Mouse (Mus musculus) natural killer cell, adult 2 months (primary cell): ENCODE measurements at regions not wholly inside any gene's neighbourhood (a gene's known extent, or its start where the extent isn't known, plus 50 kb on each side); places are given as distances from the start of the nearest gene placed in this dataset.
"Not testable (repeated sequence)": the region's sequence is repeated elsewhere in the genome, so short reads cannot be mapped to it uniquely, and the experiment has no call there.

Source experiments
- DNase-seq, 2 experiments: peaks; one replicate each; pipeline ENCODE4 v3.0.0; 2022; ENCODE audit warnings: low spot score in 2 of 2

DNA sequence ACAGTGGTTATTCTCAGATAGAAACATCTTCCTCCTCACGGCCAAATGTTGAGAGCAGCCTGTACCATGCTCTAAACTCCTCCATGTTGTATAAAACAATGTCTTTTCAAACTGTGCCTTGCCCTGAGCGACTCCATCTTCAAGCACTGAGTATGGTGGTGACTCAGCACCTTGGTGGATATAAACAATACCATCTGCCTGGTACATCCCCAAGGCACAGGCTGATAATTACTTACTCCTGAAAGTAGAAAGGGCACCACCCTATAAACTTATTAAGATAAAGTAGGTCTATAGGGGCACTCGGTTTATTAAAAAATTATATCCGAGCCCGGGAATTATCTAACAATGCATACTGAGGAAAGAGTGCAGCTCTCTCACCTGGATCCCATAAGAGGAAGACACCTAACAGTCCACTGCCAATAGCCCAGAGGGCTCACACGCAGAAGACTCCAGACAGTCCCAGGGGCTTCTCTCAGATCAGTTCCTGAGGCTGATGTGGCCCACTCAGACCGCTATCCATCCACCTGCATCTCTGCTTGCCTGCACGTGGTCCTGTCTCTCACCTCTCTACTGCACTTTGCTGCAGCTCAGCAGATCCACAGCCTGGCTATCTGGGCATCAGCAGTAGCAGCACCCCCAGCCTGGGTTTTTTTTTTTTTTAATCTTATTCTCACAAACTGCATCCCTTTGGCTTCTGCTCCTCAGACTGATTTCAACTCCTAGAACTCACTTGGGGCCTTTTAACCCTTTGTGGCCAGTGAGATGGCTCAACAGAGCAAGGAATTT, 109.7 kb upstream of the Dlg1 start:
- no peak for DNase-seq

DNA sequence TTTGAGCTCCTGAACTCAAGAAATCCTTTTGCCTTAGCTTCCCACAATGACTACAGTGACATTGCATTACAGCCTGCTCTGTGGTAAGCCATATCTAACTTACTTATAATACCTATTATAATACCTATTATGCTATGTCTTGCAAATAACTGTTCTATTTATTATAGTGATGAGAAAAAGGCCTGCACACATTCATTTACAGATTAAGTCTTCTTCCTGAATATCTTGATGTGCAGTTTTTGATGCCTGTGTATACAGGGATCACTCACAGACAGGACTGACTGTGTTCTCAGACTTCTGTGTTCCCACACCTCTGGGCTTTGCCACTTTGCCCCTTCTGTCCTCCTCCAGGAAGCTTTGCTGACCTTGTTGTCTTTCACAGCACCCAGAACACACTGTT, 102.8 kb upstream of the Dlg1 start:
- no peak for DNase-seq

DNA sequence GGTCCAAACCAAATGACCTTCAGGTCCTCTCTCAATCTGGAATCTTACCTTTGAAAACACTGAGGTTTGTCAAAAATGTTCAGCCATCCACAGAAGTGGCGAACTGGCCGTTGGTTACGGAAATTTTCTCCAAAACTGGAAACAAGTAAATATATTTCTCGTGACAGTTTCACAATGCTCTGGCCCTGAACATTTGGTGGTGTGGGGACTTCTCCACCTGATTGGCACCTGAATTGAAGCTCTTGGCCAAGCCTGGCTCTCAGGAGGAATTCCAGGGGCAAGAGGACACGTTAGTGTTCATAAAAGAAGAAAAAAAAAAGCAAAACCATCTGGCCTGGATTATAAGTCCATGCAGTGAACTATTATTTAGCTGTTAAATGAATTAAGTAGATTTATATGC, 98.3 kb upstream of the Dlg1 start:
- DNase-seq = no peak

DNA sequence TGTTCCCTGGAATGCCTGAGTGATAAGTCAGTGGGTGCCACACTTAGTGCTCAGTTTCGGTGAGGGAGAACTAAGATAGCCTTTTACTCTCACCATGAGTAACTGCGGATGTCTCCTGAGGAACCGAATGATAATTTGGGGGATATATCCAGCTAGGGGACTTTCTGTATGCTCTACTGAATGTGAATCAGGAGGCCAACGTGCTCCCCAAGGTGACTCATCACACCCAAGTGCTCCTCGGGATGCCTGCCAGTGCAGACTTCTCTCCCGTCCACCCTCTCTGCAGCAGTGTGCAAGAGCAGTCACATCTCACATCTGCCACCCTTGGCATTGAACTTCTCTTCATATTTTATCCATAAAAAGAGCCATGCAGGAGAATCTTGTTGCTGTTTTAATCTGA, 94.9 kb upstream of the Dlg1 start:
- no peak for DNase-seq

DNA sequence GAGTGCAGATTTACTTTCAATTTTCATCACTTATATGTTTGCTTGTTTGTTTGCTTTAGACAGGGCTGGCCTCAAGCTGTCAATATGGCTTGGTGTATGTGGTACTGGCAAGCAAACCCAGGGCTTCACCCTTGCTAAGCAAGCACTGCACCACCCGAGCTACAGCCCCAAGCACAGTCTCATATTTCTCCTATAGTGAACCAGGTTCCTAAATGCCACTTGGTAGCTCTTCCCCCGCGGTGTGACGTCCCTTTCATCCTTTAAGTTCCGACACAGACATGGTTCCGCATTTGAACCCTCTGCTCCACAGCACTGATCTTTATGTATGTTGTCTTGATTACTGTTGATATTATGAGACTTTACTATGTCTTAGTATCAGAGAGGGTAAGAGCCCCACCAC, 93.4 kb upstream of the Dlg1 start:
- no peak for DNase-seq

DNA sequence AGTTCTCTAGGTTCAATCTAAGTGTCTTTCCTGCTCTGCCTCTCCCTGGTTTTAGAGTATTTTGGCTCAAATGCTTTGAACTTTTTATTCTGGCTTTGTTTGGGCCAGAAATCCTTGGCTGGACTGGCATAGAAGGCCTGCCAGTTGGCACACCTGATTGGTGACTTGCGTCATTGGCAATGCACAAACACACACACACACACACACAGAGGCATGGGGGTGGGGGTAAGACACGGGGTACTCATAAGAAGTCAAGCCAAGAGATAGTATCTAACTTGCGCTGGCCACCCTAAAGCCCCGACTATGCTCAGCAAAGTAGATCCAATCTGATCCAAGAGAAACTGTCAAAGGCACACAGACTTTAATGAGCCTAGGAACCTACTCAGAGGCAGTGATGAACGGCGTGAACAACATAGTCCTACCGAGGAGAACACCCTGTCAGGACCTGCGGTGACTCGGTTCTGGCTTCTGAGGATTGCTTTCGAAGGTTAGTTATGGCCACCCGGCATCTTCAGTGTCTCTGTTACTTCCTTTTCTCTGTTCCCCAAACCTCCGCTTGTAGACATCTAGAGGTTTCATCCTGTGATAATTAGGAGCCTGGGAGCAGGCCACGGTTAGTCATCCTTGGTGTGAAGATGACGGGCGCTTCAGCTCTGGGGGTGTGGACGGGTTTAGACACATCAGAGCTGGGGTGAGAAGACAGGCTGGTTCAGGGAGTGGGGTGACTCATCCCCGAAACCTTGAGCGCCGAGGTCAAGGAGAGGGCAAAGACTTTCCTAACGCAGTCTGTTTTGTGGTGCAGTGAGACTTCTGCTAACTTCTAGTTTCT, 92.7 kb upstream of the Dlg1 start:
- peak in 1 of 2 experiments; percentile 13 for DNase-seq

DNA sequence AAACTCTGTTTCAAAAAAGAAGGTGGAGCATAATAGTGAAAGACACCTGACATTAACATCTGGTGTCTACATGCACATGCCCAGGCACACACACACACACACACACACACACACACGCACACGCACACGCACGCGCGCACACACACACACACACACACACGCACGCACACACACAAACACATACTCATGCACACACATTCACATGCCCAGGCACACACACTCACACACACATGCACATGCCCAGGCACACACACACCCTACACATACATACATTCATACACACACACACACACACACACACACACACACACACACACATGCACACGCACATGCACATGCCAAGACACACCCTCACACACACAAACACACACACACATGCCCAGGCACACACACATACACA, 89.4 kb upstream of the Dlg1 start:
- DNase-seq = not testable (repeated sequence)

DNA sequence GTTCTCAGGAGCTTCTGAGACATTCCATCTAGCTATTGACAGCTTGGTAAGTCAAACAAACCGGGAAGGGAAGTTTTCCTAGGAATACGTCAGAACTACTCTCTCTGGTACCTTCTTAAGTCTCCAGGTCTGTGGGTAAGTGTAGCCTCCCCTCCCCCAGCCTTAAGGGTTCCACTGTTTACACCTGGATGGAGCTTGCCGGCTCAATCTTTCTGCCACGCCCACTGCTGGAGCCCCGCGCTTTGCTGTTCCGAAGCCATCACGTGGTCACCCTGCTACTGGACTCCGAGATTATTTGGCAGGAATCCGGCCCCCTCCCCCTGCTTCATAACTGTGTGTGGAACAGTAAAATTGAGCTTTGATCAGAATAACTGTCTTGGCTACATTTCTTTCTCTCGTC, 87.6 kb upstream of the Dlg1 start:
- not testable (repeated sequence) for DNase-seq

DNA sequence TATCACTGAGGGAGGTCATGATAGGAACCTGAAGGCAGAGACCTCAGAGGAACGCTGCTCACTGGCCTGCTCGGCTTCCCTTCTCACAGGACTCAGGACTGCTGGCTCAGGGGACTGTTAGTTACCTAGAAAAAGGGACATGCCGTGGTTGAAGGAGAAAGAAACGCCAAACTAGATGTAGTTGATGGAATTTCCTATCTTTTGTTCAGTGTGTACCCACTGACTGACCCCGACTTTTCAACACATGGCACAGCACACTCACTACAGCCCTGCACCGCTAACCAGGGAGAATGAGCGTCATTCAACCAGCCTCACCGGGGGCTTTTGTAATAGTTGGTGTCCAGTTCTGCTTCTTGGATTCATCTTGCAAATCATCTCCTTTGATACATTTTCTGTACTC, 86.8 kb upstream of the Dlg1 start:
- DNase-seq = no peak

DNA sequence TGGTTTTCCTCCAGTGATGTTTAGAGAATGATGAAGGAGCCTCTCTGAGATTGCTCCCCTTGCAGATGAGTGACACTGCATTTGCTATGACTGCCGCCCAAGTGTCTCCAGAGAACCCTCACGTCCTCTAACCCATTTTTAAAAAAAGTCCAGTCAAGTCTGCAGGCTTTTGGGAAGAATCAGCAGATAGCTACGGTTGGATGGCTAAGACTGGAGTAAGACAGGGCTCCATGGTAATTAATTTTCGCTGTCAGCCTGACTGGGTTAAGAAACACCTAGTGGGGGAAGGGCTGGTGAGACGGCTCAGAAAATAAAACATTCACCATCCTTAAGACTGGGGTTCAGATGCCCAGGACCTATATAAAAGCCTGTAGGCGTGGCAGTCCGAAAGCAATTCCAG, 85.9 kb upstream of the Dlg1 start:
- DNase-seq = no peak

DNA sequence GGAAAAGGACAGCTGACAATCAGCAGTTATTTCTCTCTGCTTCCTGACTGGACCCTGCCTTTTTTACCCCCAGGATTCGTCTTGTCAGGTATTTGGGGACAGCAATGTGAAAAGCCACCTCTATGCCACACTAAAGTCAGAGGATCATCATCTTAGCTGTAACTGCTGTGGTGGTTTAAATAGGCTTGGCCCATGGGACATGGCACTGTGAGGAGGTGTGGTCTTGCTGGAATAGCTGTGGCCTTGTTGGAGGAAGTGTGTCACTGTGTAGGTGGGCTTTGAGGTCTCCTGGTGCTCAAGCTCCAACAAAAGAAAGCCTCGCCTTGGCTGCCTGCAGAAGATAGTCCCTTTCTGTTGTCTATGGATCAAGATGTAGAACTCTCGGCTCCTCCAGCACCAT, 83.9 kb upstream of the Dlg1 start:
- no peak for DNase-seq

DNA sequence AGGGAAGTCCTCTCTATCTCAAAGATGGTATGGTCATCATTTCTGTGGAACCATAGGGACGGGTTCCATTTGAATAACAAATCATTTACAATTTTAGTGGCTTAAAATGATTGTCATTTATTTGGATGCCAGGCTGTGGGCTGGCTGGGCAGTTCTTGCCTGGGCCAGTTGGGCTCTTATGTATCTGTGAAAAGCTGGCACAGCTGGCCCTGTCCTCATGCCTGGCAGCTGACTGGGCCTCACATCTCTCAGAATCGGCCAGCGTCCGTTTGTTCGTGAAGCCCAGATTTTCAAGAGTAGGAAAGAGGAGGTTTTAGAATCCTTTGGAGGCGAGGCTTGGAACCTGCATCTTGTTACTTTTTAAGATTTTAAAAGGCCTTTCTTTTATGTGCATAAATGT, 82.5 kb upstream of the Dlg1 start:
- no peak for DNase-seq

DNA sequence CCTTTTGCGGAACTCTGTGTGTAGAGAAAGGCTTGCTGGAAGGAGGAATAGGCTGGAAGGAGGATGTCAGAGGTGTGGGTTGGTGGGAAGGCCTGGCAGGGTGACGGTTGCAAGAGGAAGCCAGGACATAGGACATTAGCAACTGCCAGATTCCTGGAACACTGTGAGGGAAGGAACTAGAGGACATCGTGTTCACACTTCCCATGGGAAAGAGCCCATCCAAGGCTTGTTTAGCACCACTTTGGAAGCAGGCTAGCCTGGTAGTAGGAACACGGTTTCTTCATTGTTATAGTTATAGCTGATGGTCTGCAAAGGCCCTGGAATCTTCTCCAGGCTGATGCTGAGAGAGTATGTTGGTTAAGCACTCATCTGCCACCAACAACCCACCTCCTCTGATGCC, 80.4 kb upstream of the Dlg1 start:
- no peak for DNase-seq

DNA sequence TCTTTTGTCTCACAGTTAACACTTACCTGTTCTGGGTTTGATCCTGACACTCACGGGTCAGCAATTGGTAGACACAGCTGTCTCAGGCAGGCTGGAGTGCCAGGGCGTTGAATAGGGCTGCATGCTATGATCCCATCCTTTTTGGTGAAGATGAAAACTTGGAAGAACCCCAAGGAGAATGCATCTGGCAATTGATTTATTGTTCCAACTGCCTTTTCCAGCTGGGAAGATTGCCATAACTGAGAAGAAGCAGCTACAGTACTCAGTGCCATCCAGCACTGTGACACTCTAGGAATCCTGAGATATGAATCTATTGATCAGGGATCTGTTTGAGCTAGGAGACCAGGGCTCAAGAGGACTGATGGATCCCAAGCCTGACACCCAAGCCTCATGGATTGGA, 79.6 kb upstream of the Dlg1 start:
- DNase-seq = no peak

DNA sequence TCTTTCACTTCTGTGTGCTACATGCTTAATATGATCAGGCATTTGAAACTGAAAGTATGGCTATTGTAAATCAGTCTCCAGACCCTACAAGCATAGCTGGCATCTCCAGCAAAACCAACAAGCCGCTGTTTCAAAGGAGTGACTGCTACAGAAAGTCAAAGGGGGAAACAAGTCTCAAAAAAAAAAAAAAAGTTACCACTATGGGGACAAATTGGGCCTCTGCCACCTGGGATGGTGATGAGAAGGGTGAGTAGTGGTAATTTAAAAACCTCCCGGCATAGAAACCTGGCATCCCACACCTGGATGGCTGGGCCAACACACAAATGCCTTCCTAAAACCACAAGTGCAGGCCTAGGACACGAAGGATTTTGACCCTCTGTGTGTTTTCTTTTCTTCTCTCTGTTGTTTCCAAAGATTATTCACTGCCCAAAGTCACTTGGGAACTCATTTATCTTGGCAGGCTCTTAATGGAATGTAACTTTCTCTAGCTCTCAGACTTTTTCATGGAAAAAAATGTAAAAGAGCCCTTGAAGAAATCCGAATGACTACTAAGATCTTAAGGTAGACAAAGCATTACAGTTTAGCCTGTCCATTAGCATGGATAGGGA, 78.9 kb upstream of the Dlg1 start:
- no peak for DNase-seq

DNA sequence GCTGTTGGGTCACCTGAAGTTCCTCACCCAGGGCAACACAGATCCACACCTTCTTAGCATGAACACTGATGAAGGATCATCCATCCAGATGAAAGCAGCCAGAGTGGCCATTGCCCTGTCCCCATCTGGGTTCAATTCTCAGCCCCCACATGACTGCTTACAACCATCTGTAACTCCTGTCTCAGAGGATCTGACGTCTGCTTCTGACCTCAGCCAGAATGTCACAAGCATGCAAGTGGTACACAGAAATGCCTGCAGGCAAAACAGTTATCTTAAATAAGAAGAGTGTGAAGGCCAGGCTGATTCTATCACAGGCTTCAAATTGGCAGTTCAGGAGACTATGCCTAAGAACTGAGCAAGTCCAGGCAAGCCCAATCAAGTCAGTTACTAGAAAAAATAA, 76.2 kb upstream of the Dlg1 start:
- DNase-seq = no peak

DNA sequence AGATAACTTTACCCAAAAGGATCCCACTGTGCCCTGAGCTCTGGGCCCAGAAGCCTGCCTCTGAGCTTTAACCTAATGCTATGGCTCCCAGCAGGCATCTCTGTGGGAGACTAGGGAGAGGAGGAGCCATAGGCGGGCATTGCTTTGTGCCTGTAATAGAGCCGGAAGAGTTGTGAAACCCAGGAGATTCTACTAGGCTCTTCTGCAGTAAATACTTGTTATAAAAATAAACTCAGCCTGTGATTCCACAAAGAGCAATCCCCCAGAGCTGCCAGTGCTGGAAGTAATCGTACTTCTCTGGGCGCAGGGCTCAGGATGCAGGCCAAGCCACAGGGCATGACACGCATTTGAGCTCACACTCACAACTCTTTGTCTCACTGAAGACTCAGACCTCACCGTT, 73.7 kb upstream of the Dlg1 start:
- no peak for DNase-seq

DNA sequence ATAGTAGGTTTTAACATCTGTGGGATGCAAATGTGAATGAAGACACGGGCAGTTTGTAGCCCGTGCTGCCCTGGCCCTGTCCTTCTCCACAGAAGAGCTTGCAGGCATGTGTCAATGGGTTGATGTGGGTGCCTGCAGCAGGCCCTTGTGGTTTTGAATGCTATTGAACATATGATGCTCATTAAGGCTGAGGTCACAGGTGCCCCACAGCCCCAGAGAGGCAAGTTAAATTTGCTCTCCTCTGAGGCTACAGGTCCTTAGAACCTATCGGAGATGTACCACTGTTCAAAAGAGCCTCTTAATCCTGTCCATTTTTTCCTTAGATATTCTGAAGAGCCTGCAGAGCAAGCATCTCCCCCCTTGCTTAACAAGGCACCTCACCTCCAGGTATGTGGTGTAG, 71.7 kb upstream of the Dlg1 start:
- no peak for DNase-seq

DNA sequence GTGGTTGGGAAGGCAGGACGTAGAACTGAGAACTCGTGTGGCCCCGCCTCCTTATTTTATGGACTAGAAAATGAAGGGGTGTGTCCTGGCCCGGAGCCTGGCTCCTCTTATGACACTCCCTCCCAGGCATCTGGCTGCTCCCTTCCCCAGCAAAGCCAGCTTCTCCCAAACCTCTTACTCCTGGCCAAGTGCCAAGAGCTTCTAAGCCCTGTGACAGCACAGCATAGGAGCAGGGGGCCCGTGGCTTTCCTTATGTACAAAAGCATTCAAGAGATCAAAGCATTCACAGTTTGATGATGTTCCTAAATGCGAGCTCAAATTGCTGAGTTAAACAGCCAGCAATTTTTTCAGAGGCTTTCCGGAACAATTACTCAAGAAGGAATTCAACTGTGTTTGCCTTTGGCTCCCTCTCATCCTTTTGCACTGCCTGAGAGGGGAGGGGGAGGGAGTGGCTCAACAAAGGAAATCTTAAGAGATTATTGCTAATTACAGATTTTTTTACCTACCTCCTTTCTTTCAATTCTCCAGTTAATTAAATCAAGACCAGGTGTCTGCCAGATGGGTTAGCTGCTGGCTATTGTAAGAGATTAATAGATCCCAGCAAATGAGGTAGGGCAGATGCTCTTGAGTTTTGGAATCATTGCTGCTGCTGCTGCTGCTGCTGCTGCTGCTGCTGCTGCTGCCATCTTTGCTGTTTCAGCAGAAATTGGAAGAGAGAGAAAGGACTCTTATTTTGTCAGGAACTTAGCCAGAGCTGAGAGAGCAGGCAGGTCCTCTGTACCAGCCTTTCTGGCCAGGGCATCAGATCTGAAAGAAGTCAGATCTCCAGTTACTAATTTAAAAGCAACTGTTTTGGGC, 71.0 kb upstream of the Dlg1 start:
- DNase-seq = no peak

DNA sequence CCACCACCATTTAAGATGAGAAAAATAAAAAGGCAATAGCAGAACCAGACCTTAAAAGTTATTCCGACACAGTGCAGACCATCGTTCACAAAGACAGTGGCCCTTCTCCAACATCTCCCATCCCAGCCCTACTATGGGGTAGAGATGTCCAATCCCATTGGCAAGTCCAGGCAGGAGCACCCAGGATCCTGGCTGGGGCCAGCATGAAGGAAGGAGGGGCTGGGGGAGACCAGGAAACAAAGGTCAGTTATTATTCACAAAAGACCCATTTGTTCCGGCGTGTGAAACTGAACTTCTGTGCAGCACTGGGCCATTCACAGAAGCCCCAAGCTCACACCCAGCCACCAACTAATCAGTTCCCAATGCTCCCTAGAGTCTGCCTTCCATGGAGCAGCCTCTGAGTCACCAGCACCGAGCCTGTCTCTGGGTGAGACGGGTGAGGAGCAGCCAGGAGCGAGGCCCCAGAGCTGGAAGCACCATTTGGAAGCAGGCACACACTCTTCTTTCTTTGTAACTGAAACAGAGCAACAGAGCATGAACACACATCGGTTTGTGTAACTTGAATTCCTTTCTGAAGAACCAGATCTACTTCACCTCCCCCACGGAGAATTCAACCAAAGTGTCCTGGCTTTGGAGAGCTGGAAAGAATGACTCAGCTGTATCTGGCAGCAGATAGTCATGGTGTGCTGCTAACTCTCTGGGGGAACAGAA, 70.1 kb upstream of the Dlg1 start:
- DNase-seq = no peak

DNA sequence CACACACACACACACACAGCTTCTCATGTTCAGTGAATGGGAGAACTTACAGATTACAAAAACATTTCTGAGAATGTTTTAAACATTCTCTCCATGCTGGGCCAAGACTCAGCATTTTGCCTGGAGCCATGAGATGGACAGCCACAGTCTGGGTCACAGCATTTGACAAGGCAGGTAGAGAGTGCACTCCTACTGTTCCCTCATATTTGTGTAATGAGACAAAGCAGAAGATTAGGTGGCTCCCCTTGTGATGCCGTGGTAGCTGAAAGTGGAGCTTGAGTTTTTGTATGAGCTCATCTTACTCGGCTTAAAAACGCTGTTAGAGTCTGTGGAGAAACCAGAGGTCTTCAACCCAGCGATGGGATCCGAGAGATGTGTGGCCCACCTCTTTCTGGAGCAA, 65.3 kb upstream of the Dlg1 start:
- no peak for DNase-seq
